Mouse (Mus musculus): Measurements from ENCODE around the gene Abhd17a.

- TF ChIP-seq CTCF (conservative IDR thresholded peaks at IDR 0.05; ENCODE audit: insufficient read depth, insufficient read length, low read depth, low read length): no peak
- no peak for TF ChIP-seq POLR2A (IDR thresholded peaks at IDR 0.05; ENCODE audit: low read depth, low read length)
Measured at GRCm38 (mm10) chr10:80628925-80629324, 38.8 kb upstream of the Abhd17a start.

Measured in kidney, adult 2 months (tissue).